Mouse (Mus musculus) lung, postnatal 0 days (tissue): ENCODE measurements around the gene Rex1bd. TPM values are rescaled to one million over a fixed set of nuclear protein-coding genes. Genes with fewer than 3 reads are reported as not detected.

Source experiments
- ATAC-seq: fragments of 200-750 bp; cut with Nextera tagmentation; 2 replicates; pipeline ENCODE4 v1.8.0; 2017; ENCODE audit warnings: moderate library complexity
- DNase-seq: peaks from one replicate; pipeline ENCODE4 v3.0.0-alpha.2; 2016; ENCODE audit warnings: low spot score
- H3K27ac ChIP-seq: fragments of 300-500 bp; sonication (generic); 2 replicates; pipeline ENCODE4 v1.5.1; 2014; ENCODE audit warnings: antibody characterized with exemption, mild to moderate bottlenecking, low read length, mixed read lengths
- H3K27me3 ChIP-seq: fragments of 300-500 bp; sonication (generic); replicated peaks from 2 replicates; pipeline ENCODE4 v1.6.1; 2014; ENCODE audit warnings: low read length, mixed read lengths; ENCODE audit not compliant: insufficient read depth
- H3K36me3 ChIP-seq: fragments of 300-500 bp; sonication (generic); 2 replicates; pipeline ENCODE4 v1.6.1; 2014; ENCODE audit warnings: low read length, mixed read lengths; ENCODE audit not compliant: insufficient read depth
- H3K4me1 ChIP-seq: fragments of 300-500 bp; sonication (generic); 2 replicates; pipeline ENCODE4 v1.6.1; 2014; ENCODE audit warnings: antibody characterized with exemption, low read depth, low read length, mixed read lengths; ENCODE audit not compliant: insufficient read depth
- H3K4me2 ChIP-seq: fragments of 300-500 bp; sonication (generic); replicated peaks from 2 replicates; pipeline ENCODE4 v1.6.1; 2014; ENCODE audit warnings: low read depth, mild to moderate bottlenecking, low read length, moderate library complexity, mixed read lengths
- H3K4me3 ChIP-seq: fragments of 300-500 bp; sonication (generic); 2 replicates; pipeline ENCODE4 v1.5.1; 2014; ENCODE audit warnings: low read depth, low read length
- H3K9ac ChIP-seq: fragments of 300-500 bp; sonication (generic); replicated peaks from 2 replicates; pipeline ENCODE4 v1.6.1; 2014; ENCODE audit warnings: low read depth, mild to moderate bottlenecking
- H3K9me3 ChIP-seq: fragments of 300-500 bp; sonication (generic); 2 replicates; pipeline ENCODE4 v1.6.1; 2016; ENCODE audit warnings: low read length, mixed read lengths
- CTCF ChIP-seq: IDR thresholded peaks from 2 replicates; pipeline ENCODE4 v1.5.1; 2016; ENCODE audit warnings: antibody characterized with exemption, mild to moderate bottlenecking
- EP300 ChIP-seq: IDR thresholded peaks from 2 replicates; pipeline ENCODE4 v1.6.1; 2016; ENCODE audit warnings: antibody characterized with exemption, mild to moderate bottlenecking, control low read depth
- WGBS: fragments of 180-500 bp; shearing (Covaris S2); extraction: QIAGEN DNeasy Blood & Tissue Kit; methylation state at CpG from one replicate; pipeline ENCODE4 v1.1.7; 2014; 5-methylcytosine and 5-hydroxymethylcytosine counted together
- polyA plus RNA-seq: library from polyadenylated mRNA; unstranded; fragments of >200 nt; fragmentation: Nextera tagmentation; extraction: Ambion mirVana; gene quantifications from 2 replicates; pipeline ENCODE4 v1.2.1, GENCODE M21; 2015

Rex1bd gene
- polyA plus RNA-seq, 1 experiment from 2014 or later = 117 TPM

- Histone ChIP-seq H3K9ac (no peak overlapping the region), H3K4me2 (no peak overlapping the region), H3K4me1 (peaks cover 18% of the 10 kb centered on the region; the same call in 1 of the 2 replicates), H3K4me3 (no peak overlapping the region), H3K27me3 (no peaks in the 10 kb centered on the region), H3K9me3 (no peaks in the 10 kb centered on the region), H3K27ac (no peak overlapping the region), H3K36me3 (no peaks in the 10 kb centered on the region)
- WGBS = 69% methylated on average over 5 of the region's 5 CpGs
- ATAC-seq = no peak
- DNase-seq = no peak
- no peak for TF ChIP-seq CTCF
- no peak for TF ChIP-seq EP300
Observed at GRCm38 (mm10) chr8:70467229-70467725, 39.3 kb downstream of the Rex1bd start.

GRCm38 (mm10) chr8:70466771-70467170 is 39.8 kb downstream of the Rex1bd start:
- Histone ChIP-seq H3K9ac (no peak overlapping the region), H3K4me3 (no peak overlapping the region), H3K27ac (no peak overlapping the region), H3K27me3 (no peaks in the 10 kb centered on the region), H3K9me3 (no peaks in the 10 kb centered on the region), H3K36me3 (no peaks in the 10 kb centered on the region), H3K4me2 (no peak overlapping the region), H3K4me1 (peaks cover 18% of the 10 kb centered on the region; the same call in 1 of the 2 replicates)
- ATAC-seq (no peak), DNase-seq (no peak)
- 34% methylated on average over 11 of the region's 11 CpGs for WGBS
- no peak for TF ChIP-seq EP300
- TF ChIP-seq CTCF = no peak

GRCm38 (mm10) chr8:70466305-70466704 is 40.2 kb downstream of the Rex1bd start:
- 77% methylated on average over 4 of the region's 4 CpGs for WGBS
- Histone ChIP-seq H3K4me2 (no peak overlapping the region), H3K27ac (no peak overlapping the region), H3K4me3 (no peak overlapping the region), H3K4me1 (peaks cover 18% of the 10 kb centered on the region; the same call in 1 of the 2 replicates), H3K9me3 (no peaks in the 10 kb centered on the region), H3K27me3 (no peaks in the 10 kb centered on the region), H3K36me3 (no peaks in the 10 kb centered on the region), H3K9ac (no peak overlapping the region)
- ATAC-seq = no peak
- TF ChIP-seq EP300 (no peak), CTCF (no peak)
- DNase-seq = no peak

- Histone ChIP-seq H3K4me2 (no peak overlapping the region), H3K27ac (no peak overlapping the region), H3K9me3 (no peaks in the 10 kb centered on the region), H3K4me1 (peaks cover 18% of the 10 kb centered on the region; the same call in 1 of the 2 replicates), H3K36me3 (no peaks in the 10 kb centered on the region), H3K9ac (no peak overlapping the region), H3K27me3 (no peaks in the 10 kb centered on the region), H3K4me3 (no peak overlapping the region)
- TF ChIP-seq EP300 (no peak), CTCF (no peak)
- no peak for ATAC-seq
- 96% methylated on average over 4 of the region's 4 CpGs for WGBS
- DNase-seq = no peak
Observed at GRCm38 (mm10) chr8:70465701-70466100, 40.9 kb downstream of the Rex1bd start.

GRCm38 (mm10) chr8:70464162-70464561 is 42.4 kb downstream of the Rex1bd start:
- no peak overlapping the region for H3K4me2 ChIP-seq
- no peak overlapping the region for H3K27ac ChIP-seq
- no peak overlapping the region for H3K4me3 ChIP-seq
- H3K9ac ChIP-seq = no peak overlapping the region
- ATAC-seq (no peak), DNase-seq (no peak)
- TF ChIP-seq EP300 (no peak), CTCF (no peak)
- H3K4me1 ChIP-seq = peaks cover 11% of the 10 kb centered on the region; the same call in 1 of the 2 replicates
- no peaks in the 10 kb centered on the region for H3K27me3 ChIP-seq
- no peaks in the 10 kb centered on the region for H3K9me3 ChIP-seq
- 91% methylated on average over 6 of the region's 6 CpGs for whole genome bisulfite sequencing
- H3K36me3 ChIP-seq = no peaks in the 10 kb centered on the region

- H3K9me3 ChIP-seq = no peaks in the 10 kb centered on the region
- no peak overlapping the region for H3K4me2 ChIP-seq
- no peak overlapping the region for H3K4me3 ChIP-seq
- no peak for TF ChIP-seq CTCF
- no peak for TF ChIP-seq EP300
- peaks cover 11% of the 10 kb centered on the region; the same call in 1 of the 2 replicates for H3K4me1 ChIP-seq
- H3K27ac ChIP-seq = no peak overlapping the region
- DNase-seq (no peak), ATAC-seq (no peak)
- no peaks in the 10 kb centered on the region for H3K36me3 ChIP-seq
- H3K27me3 ChIP-seq = no peaks in the 10 kb centered on the region
- H3K9ac ChIP-seq = no peak overlapping the region
- 62% methylated on average over 4 of the region's 4 CpGs for WGBS
Observed at GRCm38 (mm10) chr8:70463306-70463705, 43.2 kb downstream of the Rex1bd start.

- 93% methylated on average over 8 of the region's 8 CpGs for WGBS
- H3K27me3 ChIP-seq = no peaks in the 10 kb centered on the region
- H3K36me3 ChIP-seq = no peaks in the 10 kb centered on the region
- no peak overlapping the region for H3K9ac ChIP-seq
- no peak for TF ChIP-seq CTCF
- TF ChIP-seq EP300 = no peak
- H3K4me3 ChIP-seq = no peak overlapping the region
- DNase-seq (no peak), ATAC-seq (no peak)
- no peak overlapping the region for H3K27ac ChIP-seq
- H3K4me2 ChIP-seq = no peak overlapping the region
- H3K9me3 ChIP-seq = no peaks in the 10 kb centered on the region
- H3K4me1 ChIP-seq = peaks cover 6% of the 10 kb centered on the region; the same call in 1 of the 2 replicates
Observed at GRCm38 (mm10) chr8:70462516-70462813, 44.1 kb downstream of the Rex1bd start.
